Mouse (Mus musculus): ENCODE measurements around the gene Ribc2. TPM values are rescaled to one million over a fixed set of nuclear protein-coding genes. Genes with fewer than 3 reads are reported as not detected.

Gene Ribc2
- polyA plus RNA-seq, 1 experiment from 2014 or later, result 0.15 TPM

GRCm38 (mm10) chr15:85172054-85172453, 40.2 kb downstream of the Ribc2 start:
- H3K27me3 ChIP-seq (replicated peaks; ENCODE audit: control insufficient read depth, insufficient read depth, low read length), result no peaks in the 10 kb centered on the region
- ATAC-seq (replicated peaks; ENCODE audit: low FRiP score) (no peak), DNase-seq (ENCODE audit: low spot score) (no peak)
- no peaks in the 10 kb centered on the region for H3K9me3 ChIP-seq (ENCODE audit: control insufficient read depth, low read length)
- H3K4me1 ChIP-seq (replicated peaks; ENCODE audit: control insufficient read depth, insufficient read depth, low read length), result no peaks in the 10 kb centered on the region
- no peak overlapping the region for H3K27ac ChIP-seq (ENCODE audit: low read depth, low read length)
- H3K4me2 ChIP-seq, result no peak overlapping the region
- no peak overlapping the region for H3K9ac ChIP-seq (ENCODE audit: low read depth, low read length)
- WGBS, result 56% methylated on average over 2 of the region's 2 CpGs
- no peaks in the 10 kb centered on the region for H3K36me3 ChIP-seq (ENCODE audit: control insufficient read depth, insufficient read depth, low read length)
- no peak overlapping the region for H3K4me3 ChIP-seq (ENCODE audit: low read depth, low read length)

DNA sequence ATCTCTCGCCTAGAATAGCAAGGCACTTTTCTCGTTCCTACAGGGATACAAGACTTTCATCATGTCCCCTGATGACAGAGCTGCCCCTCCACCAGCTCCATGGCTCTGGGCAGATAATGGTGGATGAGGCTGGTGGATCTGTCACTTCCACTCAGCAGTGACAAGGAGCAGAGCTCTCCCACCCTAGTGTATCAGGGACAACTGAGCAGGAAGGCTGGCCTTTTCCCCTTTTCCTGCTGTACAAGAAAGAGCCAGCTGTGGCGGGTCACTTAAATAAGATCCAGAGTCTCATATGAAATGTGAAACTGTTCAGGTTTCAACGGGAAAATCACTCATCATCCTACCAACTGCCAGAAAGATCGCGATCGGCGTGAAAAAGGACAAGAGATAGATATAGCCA, 41.5 kb downstream of the Ribc2 start:
- Histone ChIP-seq H3K27ac (ENCODE audit: low read depth, low read length) (no peak overlapping the region), H3K4me1 (replicated peaks; ENCODE audit: control insufficient read depth, insufficient read depth, low read length) (no peaks in the 10 kb centered on the region)
- no peak for DNase-seq (ENCODE audit: low spot score)

DNA sequence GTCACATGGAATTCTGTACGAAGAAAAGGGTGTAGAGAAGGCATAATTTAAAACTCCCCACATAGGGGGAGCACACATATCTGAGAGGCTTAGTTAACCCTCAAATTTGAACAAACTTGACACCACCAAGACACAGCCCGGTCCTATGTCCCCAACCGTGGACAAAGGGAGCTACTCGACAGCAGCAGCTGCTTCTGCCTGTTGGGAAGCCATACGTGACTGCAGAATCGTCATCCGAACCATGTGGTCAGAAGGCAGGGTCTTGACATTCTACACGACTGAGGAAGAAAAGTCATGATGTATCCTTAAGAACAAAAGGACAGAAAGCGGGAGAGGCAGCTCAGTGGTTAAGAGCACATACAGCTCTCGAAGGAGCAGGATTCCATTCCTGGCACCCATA, 42.2 kb downstream of the Ribc2 start:
- no peaks in the 10 kb centered on the region for H3K36me3 ChIP-seq (ENCODE audit: control insufficient read depth, insufficient read depth, low read length)
- ATAC-seq (replicated peaks; ENCODE audit: low FRiP score), result no peak
- no peak overlapping the region for H3K4me3 ChIP-seq (ENCODE audit: low read depth, low read length)
- no peak for DNase-seq (ENCODE audit: low spot score)
- H3K9me3 ChIP-seq (ENCODE audit: control insufficient read depth, low read length), result no peaks in the 10 kb centered on the region
- no peak overlapping the region for H3K27ac ChIP-seq (ENCODE audit: low read depth, low read length)
- no peaks in the 10 kb centered on the region for H3K4me1 ChIP-seq (replicated peaks; ENCODE audit: control insufficient read depth, insufficient read depth, low read length)
- H3K27me3 ChIP-seq (replicated peaks; ENCODE audit: control insufficient read depth, insufficient read depth, low read length), result no peaks in the 10 kb centered on the region
- no peak overlapping the region for H3K4me2 ChIP-seq
- no peak overlapping the region for H3K9ac ChIP-seq (ENCODE audit: low read depth, low read length)
- WGBS, result 79% methylated on average over 10 of the region's 10 CpGs

More for the DNA sequence above, 41.5 kb downstream of the Ribc2 start:
- no peaks in the 10 kb centered on the region for H3K9me3 ChIP-seq (ENCODE audit: control insufficient read depth, low read length)
- H3K9ac ChIP-seq (ENCODE audit: low read depth, low read length), result no peak overlapping the region
- H3K36me3 ChIP-seq (ENCODE audit: control insufficient read depth, insufficient read depth, low read length), result no peaks in the 10 kb centered on the region
- H3K27me3 ChIP-seq (replicated peaks; ENCODE audit: control insufficient read depth, insufficient read depth, low read length), result no peaks in the 10 kb centered on the region
- no peak overlapping the region for H3K4me2 ChIP-seq
- ATAC-seq (replicated peaks; ENCODE audit: low FRiP score), result no peak
- 69% methylated on average over 8 of the region's 8 CpGs for whole genome bisulfite sequencing
- no peak overlapping the region for H3K4me3 ChIP-seq (ENCODE audit: low read depth, low read length)

DNA sequence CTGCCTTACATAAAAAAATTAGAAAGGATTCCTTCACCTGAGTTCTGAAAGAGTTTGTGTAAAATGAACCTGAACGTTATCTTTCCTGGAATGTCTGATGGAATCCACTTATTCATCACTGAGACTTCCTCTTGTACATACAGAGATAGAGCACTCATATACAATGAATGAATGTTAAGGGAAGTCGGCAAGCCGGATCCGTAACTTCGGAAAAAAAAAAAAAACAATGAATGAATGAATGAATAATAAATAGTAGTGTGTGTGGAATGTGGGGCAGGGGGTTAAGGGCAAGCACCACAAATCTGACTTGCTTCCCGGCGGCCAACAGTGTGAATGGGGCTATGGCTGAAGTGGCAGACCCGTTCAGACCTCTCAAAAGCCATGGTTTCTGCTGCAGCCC, 45.7 kb downstream of the Ribc2 start:
- H3K9ac ChIP-seq (ENCODE audit: low read depth, low read length), result no peak overlapping the region
- WGBS, result 75% methylated on average over 8 of the region's 8 CpGs
- no peaks in the 10 kb centered on the region for H3K4me1 ChIP-seq (replicated peaks; ENCODE audit: control insufficient read depth, insufficient read depth, low read length)
- ATAC-seq (replicated peaks; ENCODE audit: low FRiP score), result no peak
- H3K4me3 ChIP-seq (ENCODE audit: low read depth, low read length), result no peak overlapping the region
- H3K4me2 ChIP-seq, result no peak overlapping the region
- H3K27ac ChIP-seq (ENCODE audit: low read depth, low read length), result no peak overlapping the region
- H3K36me3 ChIP-seq (ENCODE audit: control insufficient read depth, insufficient read depth, low read length), result no peaks in the 10 kb centered on the region
- DNase-seq (ENCODE audit: low spot score), result no peak
- no peaks in the 10 kb centered on the region for H3K27me3 ChIP-seq (replicated peaks; ENCODE audit: control insufficient read depth, insufficient read depth, low read length)
- no peaks in the 10 kb centered on the region for H3K9me3 ChIP-seq (ENCODE audit: control insufficient read depth, low read length)

GRCm38 (mm10) chr15:85178172-85178571, 46.3 kb downstream of the Ribc2 start:
- Histone ChIP-seq H3K4me3 (ENCODE audit: low read depth, low read length) (no peak overlapping the region), H3K9ac (ENCODE audit: low read depth, low read length) (no peak overlapping the region), H3K4me2 (no peak overlapping the region), H3K36me3 (ENCODE audit: control insufficient read depth, insufficient read depth, low read length) (no peaks in the 10 kb centered on the region), H3K27me3 (replicated peaks; ENCODE audit: control insufficient read depth, insufficient read depth, low read length) (no peaks in the 10 kb centered on the region), H3K4me1 (replicated peaks; ENCODE audit: control insufficient read depth, insufficient read depth, low read length) (no peaks in the 10 kb centered on the region), H3K9me3 (ENCODE audit: control insufficient read depth, low read length) (no peaks in the 10 kb centered on the region), H3K27ac (ENCODE audit: low read depth, low read length) (no peak overlapping the region)
- DNase-seq (ENCODE audit: low spot score) (no peak), ATAC-seq (replicated peaks; ENCODE audit: low FRiP score) (no peak)
- WGBS, result 46% methylated on average over 6 of the region's 6 CpGs

DNA sequence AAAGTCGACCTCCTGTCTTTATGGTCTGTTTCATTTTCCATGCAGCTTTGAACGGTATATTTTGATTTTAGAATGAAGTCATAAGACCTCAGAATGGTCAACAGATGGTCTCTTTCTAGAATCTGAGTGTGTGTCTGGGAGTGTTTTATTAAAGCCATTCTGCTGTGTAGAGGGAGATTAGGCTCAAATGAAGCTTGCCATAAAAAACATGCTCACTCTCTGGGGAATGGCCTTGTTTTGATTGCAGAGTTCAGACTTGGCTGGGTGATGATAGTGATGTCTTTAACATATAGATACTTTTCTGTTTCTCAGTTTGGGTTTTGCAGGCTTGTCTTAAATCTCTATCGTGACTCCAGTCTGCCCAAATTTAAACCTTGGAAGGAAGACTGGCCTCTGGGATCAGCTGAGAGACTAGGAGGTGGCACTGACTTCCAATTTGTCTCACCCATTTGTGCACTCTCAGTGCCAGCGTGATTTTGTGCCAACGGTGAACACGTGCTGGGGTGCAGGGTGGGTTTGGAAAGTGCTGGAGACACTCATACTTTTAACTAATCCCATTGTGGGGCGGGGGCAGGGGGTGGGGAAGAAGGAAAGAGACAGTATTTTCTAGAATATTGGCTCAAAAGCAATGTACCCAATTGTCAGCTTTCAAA, 47.8 kb downstream of the Ribc2 start:
- no peak overlapping the region for H3K4me3 ChIP-seq (ENCODE audit: low read depth, low read length)
- no peaks in the 10 kb centered on the region for H3K36me3 ChIP-seq (ENCODE audit: control insufficient read depth, insufficient read depth, low read length)
- no peak overlapping the region for H3K9ac ChIP-seq (ENCODE audit: low read depth, low read length)
- H3K4me2 ChIP-seq, result no peak overlapping the region
- H3K27me3 ChIP-seq (replicated peaks; ENCODE audit: control insufficient read depth, insufficient read depth, low read length), result no peaks in the 10 kb centered on the region
- H3K9me3 ChIP-seq (ENCODE audit: control insufficient read depth, low read length), result no peaks in the 10 kb centered on the region
- H3K4me1 ChIP-seq (replicated peaks; ENCODE audit: control insufficient read depth, insufficient read depth, low read length), result no peaks in the 10 kb centered on the region
- no peak overlapping the region for H3K27ac ChIP-seq (ENCODE audit: low read depth, low read length)
- DNase-seq (ENCODE audit: low spot score), result no peak
- no peak for ATAC-seq (replicated peaks; ENCODE audit: low FRiP score)
- WGBS, result 75% methylated on average over 7 of the region's 7 CpGs

- Histone ChIP-seq H3K27me3 (replicated peaks; ENCODE audit: control insufficient read depth, insufficient read depth, low read length) (no peaks in the 10 kb centered on the region), H3K27ac (ENCODE audit: low read depth, low read length) (no peak overlapping the region), H3K36me3 (ENCODE audit: control insufficient read depth, insufficient read depth, low read length) (no peaks in the 10 kb centered on the region), H3K4me2 (no peak overlapping the region), H3K4me3 (ENCODE audit: low read depth, low read length) (no peak overlapping the region), H3K9me3 (ENCODE audit: control insufficient read depth, low read length) (no peaks in the 10 kb centered on the region), H3K4me1 (replicated peaks; ENCODE audit: control insufficient read depth, insufficient read depth, low read length) (no peaks in the 10 kb centered on the region), H3K9ac (ENCODE audit: low read depth, low read length) (no peak overlapping the region)
- no peak for ATAC-seq (replicated peaks; ENCODE audit: low FRiP score)
- no peak for DNase-seq (ENCODE audit: low spot score)
These were observed 48.5 kb downstream of the Ribc2 start for GRCm38 (mm10) chr15:85180368-85180767.

DNA sequence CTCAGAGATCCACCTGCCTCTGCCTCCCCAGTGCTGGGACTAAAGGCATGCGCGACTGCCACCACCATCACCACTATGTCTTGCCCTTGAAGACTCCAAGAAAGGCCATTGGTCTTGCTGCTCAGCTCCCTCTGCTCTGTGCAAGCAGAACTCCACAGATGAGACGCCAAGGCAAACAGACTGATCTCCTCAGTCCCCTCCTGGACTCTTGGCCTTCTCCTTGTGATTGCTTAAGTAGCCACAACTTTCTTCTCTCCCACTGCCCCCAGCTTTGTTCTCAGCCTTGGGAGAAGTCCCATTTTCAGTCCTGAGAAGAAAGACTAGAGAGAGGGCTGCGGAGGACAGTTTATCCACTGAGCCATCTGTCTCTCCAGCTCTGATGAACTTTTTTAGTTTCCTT, 50.2 kb downstream of the Ribc2 start:
- Histone ChIP-seq H3K36me3 (ENCODE audit: control insufficient read depth, insufficient read depth, low read length) (no peaks in the 10 kb centered on the region), H3K9me3 (ENCODE audit: control insufficient read depth, low read length) (no peaks in the 10 kb centered on the region), H3K9ac (ENCODE audit: low read depth, low read length) (no peak overlapping the region), H3K27ac (ENCODE audit: low read depth, low read length) (no peak overlapping the region), H3K4me2 (no peak overlapping the region), H3K27me3 (replicated peaks; ENCODE audit: control insufficient read depth, insufficient read depth, low read length) (no peaks in the 10 kb centered on the region), H3K4me3 (ENCODE audit: low read depth, low read length) (no peak overlapping the region), H3K4me1 (replicated peaks; ENCODE audit: control insufficient read depth, insufficient read depth, low read length) (no peaks in the 10 kb centered on the region)
- ATAC-seq (replicated peaks; ENCODE audit: low FRiP score) (no peak), DNase-seq (ENCODE audit: low spot score) (no peak)
- WGBS, result 79% methylated on average over 4 of the region's 4 CpGs

DNA sequence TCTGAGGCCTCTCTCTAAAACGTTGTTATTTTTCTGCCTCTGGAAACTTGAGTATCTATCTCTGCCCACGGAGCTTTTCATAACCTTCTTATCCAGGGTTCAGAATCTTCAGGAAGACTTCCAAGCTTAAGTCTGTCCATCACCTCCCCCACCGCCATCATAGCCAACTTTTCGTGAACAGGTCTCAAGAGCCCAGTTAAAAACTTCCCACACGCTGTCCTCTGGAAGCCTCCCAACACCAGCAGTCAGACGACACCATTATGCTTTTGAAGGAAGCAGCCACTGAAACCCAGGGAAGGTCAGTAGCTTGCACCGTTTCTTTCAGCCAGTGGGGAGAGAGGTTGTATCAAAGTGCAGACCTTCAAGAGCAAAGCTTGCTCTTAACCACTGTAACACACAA, 55.0 kb downstream of the Ribc2 start:
- DNase-seq (ENCODE audit: low spot score) (no peak), ATAC-seq (replicated peaks; ENCODE audit: low FRiP score) (no peak)
- H3K4me1 ChIP-seq (replicated peaks; ENCODE audit: control insufficient read depth, insufficient read depth, low read length), result no peaks in the 10 kb centered on the region
- H3K36me3 ChIP-seq (ENCODE audit: control insufficient read depth, insufficient read depth, low read length), result no peaks in the 10 kb centered on the region
- no peak overlapping the region for H3K4me2 ChIP-seq
- no peak overlapping the region for H3K4me3 ChIP-seq (ENCODE audit: low read depth, low read length)
- WGBS, result 71% methylated on average over 7 of the region's 7 CpGs
- H3K27ac ChIP-seq (ENCODE audit: low read depth, low read length), result no peak overlapping the region
- no peaks in the 10 kb centered on the region for H3K27me3 ChIP-seq (replicated peaks; ENCODE audit: control insufficient read depth, insufficient read depth, low read length)
- no peaks in the 10 kb centered on the region for H3K9me3 ChIP-seq (ENCODE audit: control insufficient read depth, low read length)
- H3K9ac ChIP-seq (ENCODE audit: low read depth, low read length), result no peak overlapping the region

Measured in liver, embryonic 11.5 days (tissue).